13 mouse cellular contexts compared by ENCODE assay signal in the genomic region with DNA sequence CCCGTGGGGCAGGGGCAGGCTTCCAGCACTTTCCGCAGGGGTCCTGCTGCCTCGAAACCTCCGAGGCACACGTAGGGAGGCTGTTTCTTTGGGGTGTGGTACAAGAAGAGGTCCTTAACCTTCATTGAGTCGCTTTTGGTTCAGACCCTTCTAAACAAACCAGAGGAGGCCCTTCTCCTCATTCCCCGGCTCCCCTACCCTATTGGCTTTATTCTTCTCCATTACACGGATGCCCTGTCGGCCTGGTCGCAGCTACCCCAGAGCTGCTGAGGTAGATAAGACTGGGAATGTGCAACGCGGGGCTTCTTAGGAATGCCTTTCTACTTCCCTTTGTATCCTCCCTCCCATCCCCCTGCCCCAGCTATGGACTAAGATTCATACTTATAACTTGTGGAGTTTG. TPM values are rescaled to one million over a fixed set of nuclear protein-coding genes. Genes with fewer than 3 reads are reported as not detected.
DNase-seq lines count a peak whose midpoint lies in the region; ATAC-seq lines count a peak whose summit lies in the region.
"Had no signal": no experiment of that assay in that cellular context is flagged by ENCODE, and none has a peak within 500 bp of the region (broad histone marks: within the 10 kb centered on the region; RNA-seq: fewer than 3 reads in every experiment).

No protein-coding gene starts in this region.

- peak overlapping the region; percentile 55 for H3K9ac ChIP-seq in kidney, embryonic 15.5 days
- H3K9ac ChIP-seq in hindbrain, embryonic 14.5 days = peak overlapping the region; percentile 97
- peak overlapping the region; percentile 100 for H3K9ac ChIP-seq in neural tube, embryonic 14.5 days (replicated peaks; ENCODE audit: low read depth, low read length)
- H3K9ac ChIP-seq: embryonic facial prominence, embryonic 12.5 days; forebrain, embryonic 13.5 days; liver, embryonic 14.5 days had no signal

- peak overlapping the region; percentile 80 for H3K4me3 ChIP-seq in kidney, embryonic 15.5 days (replicated peaks)
- H3K4me3 ChIP-seq in embryonic facial prominence, embryonic 10.5 days = 0 out of 2 replicates have a peak overlapping the region, but pooled peaks have one; percentile 32
- peak overlapping the region; percentile 48 for H3K4me3 ChIP-seq in hindbrain, embryonic 14.5 days (replicated peaks; ENCODE audit: low read length)
- peak overlapping the region; percentile 95 for H3K4me3 ChIP-seq in neural tube, embryonic 14.5 days (ENCODE audit: low read depth, low read length)
- H3K4me3 ChIP-seq: embryonic facial prominence, embryonic 12.5 days; forebrain, embryonic 13.5 days; midbrain, embryonic 10.5 days had no signal

- no peaks in the 10 kb centered on the region for H3K27me3 ChIP-seq in kidney, embryonic 15.5 days
- peaks cover 100% of the 10 kb centered on the region for H3K27me3 ChIP-seq in embryonic facial prominence, embryonic 10.5 days (replicated peaks; ENCODE audit: low read depth, poor library complexity, severe bottlenecking)
- peaks cover 93% of the 10 kb centered on the region for H3K27me3 ChIP-seq in hindbrain, embryonic 14.5 days (ENCODE audit: control insufficient read depth, insufficient read depth, low read length)
- H3K27me3 ChIP-seq in neural tube, embryonic 14.5 days (ENCODE audit: control insufficient read depth, insufficient read depth, low read length) = no peaks in the 10 kb centered on the region

- H3K4me2 ChIP-seq in kidney, embryonic 15.5 days = peak overlapping the region; percentile 90
- peak overlapping the region; percentile 77 for H3K4me2 ChIP-seq in hindbrain, embryonic 14.5 days (replicated peaks)
- peak overlapping the region; percentile 100 for H3K4me2 ChIP-seq in neural tube, embryonic 14.5 days (ENCODE audit: low read depth, low read length)
- H3K4me2 ChIP-seq: embryonic facial prominence, embryonic 12.5 days; forebrain, embryonic 13.5 days had no signal

- H3K27ac ChIP-seq in kidney, embryonic 15.5 days = peak overlapping the region; percentile 100
- H3K27ac ChIP-seq in embryonic facial prominence, embryonic 10.5 days (replicated peaks) = no peak overlapping the region
- H3K27ac ChIP-seq in hindbrain, embryonic 14.5 days = peak overlapping the region; percentile 99
- peak overlapping the region; percentile 100 for H3K27ac ChIP-seq in neural tube, embryonic 14.5 days (ENCODE audit: low read depth, low read length)
- H3K27ac ChIP-seq: embryonic facial prominence, embryonic 12.5 days; forebrain, embryonic 13.5 days; liver, embryonic 14.5 days; midbrain, embryonic 10.5 days had no signal

- no peak for DNase-seq in kidney, postnatal 14 days
- no peak for DNase-seq in embryonic facial prominence, embryonic 10.5 days (ENCODE audit: low spot score)
- DNase-seq in hindbrain, embryonic 14.5 days (ENCODE audit: low spot score) = no peak
- no peak for DNase-seq in frontal cortex, adult 2 months (ENCODE audit: extremely low spot score in 1 of 2, low spot score in 1 of 2)
- no peak for DNase-seq in cerebellum, postnatal 25 days
- DNase-seq: cerebellum, postnatal 10 days had no signal

- ATAC-seq in kidney, embryonic 15.5 days (replicated peaks; ENCODE audit: low FRiP score) = no peak
- no peak for ATAC-seq in hindbrain, embryonic 14.5 days (ENCODE audit: low FRiP score)
- ATAC-seq in neural tube, embryonic 14.5 days (ENCODE audit: low read depth) = no peak
- ATAC-seq: forebrain, embryonic 13.5 days had no signal

- peaks cover 99% of the 10 kb centered on the region for H3K4me1 ChIP-seq in kidney, embryonic 15.5 days
- no peaks in the 10 kb centered on the region; the same call in 1 of the 2 replicates for H3K4me1 ChIP-seq in embryonic facial prominence, embryonic 10.5 days
- no peaks in the 10 kb centered on the region for H3K4me1 ChIP-seq in hindbrain, embryonic 14.5 days (replicated peaks; ENCODE audit: control insufficient read depth, insufficient read depth, low read length)
- peaks cover 76% of the 10 kb centered on the region for H3K4me1 ChIP-seq in neural tube, embryonic 14.5 days (ENCODE audit: control insufficient read depth, insufficient read depth, low read length)
- H3K4me1 ChIP-seq: embryonic facial prominence, embryonic 12.5 days; forebrain, embryonic 13.5 days; midbrain, embryonic 10.5 days had no signal

- WGBS in kidney, embryonic 15.5 days = 26% methylated on average over 12 of the region's 12 CpGs
- under 1% methylated on average over 12 of the region's 12 CpGs for WGBS in embryonic facial prominence, embryonic 10.5 days
- 3% methylated on average over 12 of the region's 12 CpGs for WGBS in hindbrain, embryonic 14.5 days
- 5% methylated on average over 12 of the region's 12 CpGs for WGBS in neural tube, embryonic 14.5 days

- H3K9me3 ChIP-seq in kidney, embryonic 15.5 days (replicated peaks) = no peaks in the 10 kb centered on the region
- no peaks in the 10 kb centered on the region for H3K9me3 ChIP-seq in embryonic facial prominence, embryonic 10.5 days
- no peaks in the 10 kb centered on the region for H3K9me3 ChIP-seq in hindbrain, embryonic 14.5 days (ENCODE audit: control insufficient read depth, low read length)
- H3K9me3 ChIP-seq in neural tube, embryonic 14.5 days (ENCODE audit: control insufficient read depth, low read length) = no peaks in the 10 kb centered on the region
- H3K9me3 ChIP-seq: embryonic facial prominence, embryonic 12.5 days; forebrain, embryonic 13.5 days; midbrain, embryonic 10.5 days had no signal

- H3K36me3 ChIP-seq in kidney, embryonic 15.5 days = peaks cover 23% of the 10 kb centered on the region
- H3K36me3 ChIP-seq in embryonic facial prominence, embryonic 10.5 days (replicated peaks) = no peaks in the 10 kb centered on the region
- no peaks in the 10 kb centered on the region for H3K36me3 ChIP-seq in hindbrain, embryonic 14.5 days (replicated peaks; ENCODE audit: control insufficient read depth, insufficient read depth)
- no peaks in the 10 kb centered on the region; the same call in 1 of the 2 replicates for H3K36me3 ChIP-seq in neural tube, embryonic 14.5 days (ENCODE audit: control insufficient read depth, insufficient read depth, low read length)
- H3K36me3 ChIP-seq: embryonic facial prominence, embryonic 12.5 days; midbrain, embryonic 10.5 days had no signal

RNA-seq across cellular contexts. Expression of gene Hoxb3, which starts 3.6 kb away (rescaled TPM):
- polyA plus RNA-seq in kidney, embryonic 15.5 days (2015; fragmentation: Nextera tagmentation; extraction: Ambion mirVana) = 4.4 and 4.5 TPM in 2 replicates
- polyA plus RNA-seq in embryonic facial prominence, embryonic 10.5 days (2016; fragmentation: Nextera tagmentation; extraction: Ambion mirVana) = 0.69 and 3.4 TPM in 2 replicates
- polyA plus RNA-seq in hindbrain, embryonic 14.5 days (2014; fragmentation: Nextera tagmentation; extraction: Ambion mirVana) = 12.8 and 17.2 TPM in 2 replicates
- 13.5 and 13.9 TPM in 2 replicates for polyA plus RNA-seq in neural tube, embryonic 14.5 days (2014; fragmentation: Nextera tagmentation; extraction: Ambion mirVana)
- polyA plus RNA-seq in frontal cortex, adult 2 months (2012; rRNA removed) = not detected in 2 replicates
- polyA plus RNA-seq: forebrain, embryonic 13.5 days; midbrain, embryonic 10.5 days had no signal

RNA-seq across cellular contexts. Expression of gene Hoxb4, which starts 8.6 kb away (rescaled TPM):
- polyA plus RNA-seq in kidney, embryonic 15.5 days (2015; fragmentation: Nextera tagmentation; extraction: Ambion mirVana) = 6.4 and 7.1 TPM in 2 replicates
- 0.09 and 0.23 TPM in 2 replicates for polyA plus RNA-seq in embryonic facial prominence, embryonic 10.5 days (2016; fragmentation: Nextera tagmentation; extraction: Ambion mirVana)
- polyA plus RNA-seq in hindbrain, embryonic 14.5 days (2014; fragmentation: Nextera tagmentation; extraction: Ambion mirVana) = 4.0 and 5.4 TPM in 2 replicates
- 3.4 and 4.1 TPM in 2 replicates for polyA plus RNA-seq in neural tube, embryonic 14.5 days (2014; fragmentation: Nextera tagmentation; extraction: Ambion mirVana)
- 0.04 TPM in 1 of 2 replicates, not detected in the other for polyA plus RNA-seq in frontal cortex, adult 2 months (2012; rRNA removed)
- polyA plus RNA-seq: forebrain, embryonic 13.5 days; midbrain, embryonic 10.5 days had no signal

RNA-seq across cellular contexts. Expression of gene Hoxb5, which starts 23.6 kb away (rescaled TPM):
- 18.8 and 20.2 TPM in 2 replicates for polyA plus RNA-seq in kidney, embryonic 15.5 days (2015; fragmentation: Nextera tagmentation; extraction: Ambion mirVana)
- polyA plus RNA-seq in embryonic facial prominence, embryonic 10.5 days (2016; fragmentation: Nextera tagmentation; extraction: Ambion mirVana) = 0.07 and 0.28 TPM in 2 replicates
- polyA plus RNA-seq in hindbrain, embryonic 14.5 days (2014; fragmentation: Nextera tagmentation; extraction: Ambion mirVana) = 140 and 157 TPM in 2 replicates
- 49.1 and 52.4 TPM in 2 replicates for polyA plus RNA-seq in neural tube, embryonic 14.5 days (2014; fragmentation: Nextera tagmentation; extraction: Ambion mirVana)
- 0.11 TPM in 1 of 2 replicates, not detected in the other for polyA plus RNA-seq in frontal cortex, adult 2 months (2012; rRNA removed)
- polyA plus RNA-seq: forebrain, embryonic 13.5 days; midbrain, embryonic 10.5 days had no signal

RNA-seq across cellular contexts. Expression of gene Hoxb2, which starts 23.6 kb away (rescaled TPM):
- 45.7 and 45.9 TPM in 2 replicates for polyA plus RNA-seq in kidney, embryonic 15.5 days (2015; fragmentation: Nextera tagmentation; extraction: Ambion mirVana)
- polyA plus RNA-seq in embryonic facial prominence, embryonic 10.5 days (2016; fragmentation: Nextera tagmentation; extraction: Ambion mirVana) = 5.8 and 17.0 TPM in 2 replicates
- 39.5 and 42.9 TPM in 2 replicates for polyA plus RNA-seq in hindbrain, embryonic 14.5 days (2014; fragmentation: Nextera tagmentation; extraction: Ambion mirVana)
- 45.2 and 48.5 TPM in 2 replicates for polyA plus RNA-seq in neural tube, embryonic 14.5 days (2014; fragmentation: Nextera tagmentation; extraction: Ambion mirVana)
- polyA plus RNA-seq in frontal cortex, adult 2 months (2012; rRNA removed) = 0.06 TPM in 1 of 2 replicates, not detected in the other
- polyA plus RNA-seq: forebrain, embryonic 13.5 days had no signal

RNA-seq across cellular contexts. Expression of gene Hoxb6, which starts 34.4 kb away (rescaled TPM):
- polyA plus RNA-seq in kidney, embryonic 15.5 days (2015; fragmentation: Nextera tagmentation; extraction: Ambion mirVana) = 47.1 and 49.1 TPM in 2 replicates
- polyA plus RNA-seq in embryonic facial prominence, embryonic 10.5 days (2016; fragmentation: Nextera tagmentation; extraction: Ambion mirVana) = 0.15 TPM in 1 of 2 replicates, not detected in the other
- 71.4 and 90.1 TPM in 2 replicates for polyA plus RNA-seq in hindbrain, embryonic 14.5 days (2014; fragmentation: Nextera tagmentation; extraction: Ambion mirVana)
- 138 and 141 TPM in 2 replicates for polyA plus RNA-seq in neural tube, embryonic 14.5 days (2014; fragmentation: Nextera tagmentation; extraction: Ambion mirVana)
- not detected in 2 replicates for polyA plus RNA-seq in frontal cortex, adult 2 months (2012; rRNA removed)
- polyA plus RNA-seq: embryonic facial prominence, embryonic 12.5 days; forebrain, embryonic 13.5 days; heart, postnatal 0 days; midbrain, embryonic 10.5 days had no signal

Comparison
In these comparisons a context has a peak if more than half of its experiments do, and no peak if none do; other contexts are left out.
1. H3K4me3 ChIP-seq: peak in every context shown above with its lines; median percentile 95 in neural tube, embryonic 14.5 days; 80 in kidney, embryonic 15.5 days; 48 in hindbrain, embryonic 14.5 days; 32 in embryonic facial prominence, embryonic 10.5 days.
2. RNA of gene Hoxb5, which starts 23.6 kb away (polyA plus RNA-seq): 140 to 157 TPM in hindbrain, embryonic 14.5 days, 49.1 to 52.4 TPM in neural tube, embryonic 14.5 days and 18.8 to 20.2 TPM in kidney, embryonic 15.5 days; 0.07 to 0.28 TPM in embryonic facial prominence, embryonic 10.5 days and 0.11 TPM in frontal cortex, adult 2 months; every median in the first group is over 10 times any median in the second.
3. Peak in every context shown above with its lines, with median percentiles within 50 percentile points of each other: H3K4me2 ChIP-seq and H3K9ac ChIP-seq.